10 mouse cellular contexts compared by ENCODE assay signal in the genomic region with DNA sequence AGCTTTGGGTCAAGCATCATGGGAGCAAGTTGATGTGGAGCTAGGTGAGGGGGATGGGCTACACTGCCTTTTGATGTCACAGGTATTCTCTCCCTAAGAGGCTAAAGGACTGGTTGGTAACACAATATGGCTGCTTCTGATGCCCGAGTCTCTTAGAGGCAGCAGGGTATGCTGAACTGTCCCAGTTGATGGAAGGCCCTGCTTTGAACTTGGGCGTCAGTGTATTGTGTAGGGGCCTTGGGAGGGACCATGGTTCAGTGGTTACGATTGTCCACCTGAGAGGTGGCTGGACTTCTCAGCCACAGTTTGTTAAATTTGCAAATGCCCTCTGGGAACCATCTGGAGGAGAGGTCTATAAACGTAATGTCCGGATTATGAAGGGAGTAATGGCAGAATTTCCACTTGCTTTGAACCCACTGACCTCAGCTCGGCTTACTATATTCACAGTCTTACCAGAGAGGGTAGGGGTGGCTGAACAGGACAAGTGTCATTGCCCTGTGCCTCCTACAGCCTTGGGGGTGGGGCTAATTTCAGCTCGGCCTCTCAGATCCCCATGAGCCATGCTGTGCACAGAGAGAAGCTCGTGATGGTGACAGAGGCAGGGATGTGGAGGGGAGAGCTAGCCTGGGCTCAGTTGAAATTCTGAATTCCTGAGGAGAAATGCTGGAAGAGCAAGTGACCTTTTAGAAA.
"Had no signal": no experiment of that assay in that cellular context is flagged by ENCODE, and none has a peak within 500 bp of the region (broad histone marks: within the 10 kb centered on the region; RNA-seq: fewer than 3 reads in every experiment).

No protein-coding gene starts in this region.

- H3K9me3 ChIP-seq: limb, embryonic 10.5 days; liver, embryonic 12.5 days; lung, embryonic 15.5 days; midbrain, embryonic 13.5 days had no signal

- H3K27me3 ChIP-seq: liver, embryonic 12.5 days; lung, embryonic 15.5 days had no signal

- ATAC-seq: intestine, embryonic 16.5 days; liver, embryonic 12.5 days; midbrain, embryonic 13.5 days had no signal

- DNase-seq: lung, postnatal 14 days; right cerebral cortex, adult 18-20 months; right cerebral cortex, postnatal 25 days; thymus, postnatal 4 days had no signal

- H3K27ac ChIP-seq: limb, embryonic 10.5 days; liver, embryonic 12.5 days; lung, embryonic 15.5 days; macrophage; midbrain, embryonic 13.5 days had no signal

- H3K9ac ChIP-seq: liver, embryonic 12.5 days; lung, embryonic 15.5 days; midbrain, embryonic 13.5 days had no signal

- H3K36me3 ChIP-seq: limb, embryonic 10.5 days; liver, embryonic 12.5 days; lung, embryonic 15.5 days; midbrain, embryonic 13.5 days had no signal

- H3K4me1 ChIP-seq: liver, embryonic 12.5 days; lung, embryonic 15.5 days; midbrain, embryonic 13.5 days had no signal

- H3K4me2 ChIP-seq: liver, embryonic 12.5 days; lung, embryonic 15.5 days; midbrain, embryonic 13.5 days had no signal

- H3K4me3 ChIP-seq: limb, embryonic 10.5 days; liver, embryonic 12.5 days; lung, embryonic 15.5 days; midbrain, embryonic 13.5 days had no signal
